Mouse (Mus musculus): ENCODE measurements around the gene Abcg1. TPM values are rescaled to one million over a fixed set of nuclear protein-coding genes. Genes with fewer than 3 reads are reported as not detected.

Abcg1 gene
- polyA plus RNA-seq, 1 experiment from 2014 or later, result 5.6 TPM

DNA sequence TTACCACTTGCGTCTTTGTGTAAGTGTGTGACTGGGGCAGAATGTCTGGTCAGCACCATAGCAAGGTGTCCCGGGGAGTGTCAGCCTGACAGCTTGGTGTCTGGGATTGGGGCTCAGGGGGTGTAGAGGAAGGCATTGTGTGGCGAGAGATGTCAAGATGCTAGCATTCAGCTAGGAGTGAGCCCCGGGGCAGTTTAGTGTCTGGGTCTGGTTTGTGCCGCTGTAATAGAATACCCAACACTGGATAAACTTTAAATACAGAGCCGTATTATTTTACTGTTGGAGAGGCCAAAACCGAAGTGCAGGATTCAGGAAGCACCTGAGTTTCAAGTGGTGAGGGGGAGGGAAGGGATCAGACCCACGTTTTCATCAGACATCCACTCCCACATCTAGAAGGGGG is 20.1 kb upstream of the Abcg1 start:
- Histone ChIP-seq H3K4me3 (ENCODE audit: low read length) (no peak overlapping the region), H3K27ac (ENCODE audit: low read length) (no peak overlapping the region), H3K4me2 (ENCODE audit: low read depth, low read length) (no peak overlapping the region), H3K9me3 (ENCODE audit: control insufficient read depth, low read length) (no peaks in the 10 kb centered on the region), H3K36me3 (ENCODE audit: control insufficient read depth, insufficient read depth, low read length) (no peaks in the 10 kb centered on the region), H3K4me1 (ENCODE audit: control insufficient read depth, insufficient read depth, low read length) (no peaks in the 10 kb centered on the region), H3K27me3 (replicated peaks; ENCODE audit: control insufficient read depth, insufficient read depth, low read length) (no peaks in the 10 kb centered on the region), H3K9ac (ENCODE audit: low read depth, low read length) (no peak overlapping the region)
- WGBS, result 73% methylated on average over 8 of the region's 8 CpGs
- ATAC-seq, result no peak

DNA sequence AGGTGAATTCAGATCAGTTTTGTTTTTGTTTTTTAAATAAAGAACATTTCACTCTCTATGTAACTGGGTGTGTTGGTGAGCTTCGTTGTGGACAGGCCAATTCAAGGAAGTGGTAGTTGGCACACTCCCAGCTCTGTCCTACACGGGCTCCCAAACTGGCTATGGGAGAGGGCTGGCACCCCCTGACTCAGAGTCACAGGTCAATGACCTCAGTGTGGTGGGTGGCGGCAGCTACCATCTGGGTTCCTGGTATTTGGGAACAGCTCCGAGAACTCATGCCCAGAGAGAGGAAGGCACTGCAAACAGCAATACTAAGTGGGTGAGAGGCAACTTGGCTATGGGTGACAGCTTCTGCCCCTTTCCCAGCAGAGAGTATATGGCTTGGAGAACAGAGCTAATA is 19.1 kb upstream of the Abcg1 start:
- 68% methylated on average over 4 of the region's 4 CpGs for WGBS
- no peaks in the 10 kb centered on the region for H3K27me3 ChIP-seq (replicated peaks; ENCODE audit: control insufficient read depth, insufficient read depth, low read length)

DNA sequence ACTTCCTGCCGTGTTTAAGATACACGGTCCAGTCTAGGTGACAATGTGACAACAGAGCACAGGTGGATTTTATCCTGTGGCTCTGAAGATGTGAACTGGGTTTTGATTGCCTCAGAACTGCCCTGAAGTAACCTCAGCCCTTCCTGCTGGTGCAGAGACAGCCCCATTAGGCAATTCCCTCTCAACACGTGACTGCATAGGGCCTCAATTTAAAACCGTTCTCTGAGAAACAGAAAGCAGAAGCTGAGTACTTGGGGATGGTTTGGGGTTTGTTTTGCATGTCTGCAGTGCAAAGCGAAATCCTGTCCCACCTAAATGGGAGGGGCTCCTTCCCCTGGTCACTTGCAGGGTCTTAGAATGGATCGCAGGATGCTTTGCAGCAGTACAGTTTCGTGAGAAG is 17.8 kb upstream of the Abcg1 start:
- Histone ChIP-seq H3K9ac (ENCODE audit: low read depth, low read length) (no peak overlapping the region), H3K9me3 (ENCODE audit: control insufficient read depth, low read length) (no peaks in the 10 kb centered on the region), H3K4me1 (ENCODE audit: control insufficient read depth, insufficient read depth, low read length) (no peaks in the 10 kb centered on the region), H3K4me2 (ENCODE audit: low read depth, low read length) (no peak overlapping the region), H3K27me3 (replicated peaks; ENCODE audit: control insufficient read depth, insufficient read depth, low read length) (no peaks in the 10 kb centered on the region), H3K36me3 (ENCODE audit: control insufficient read depth, insufficient read depth, low read length) (no peaks in the 10 kb centered on the region), H3K27ac (ENCODE audit: low read length) (no peak overlapping the region), H3K4me3 (ENCODE audit: low read length) (no peak overlapping the region)
- ATAC-seq, result no peak
- 52% methylated on average over 7 of the region's 7 CpGs for WGBS

More for the DNA sequence above, 19.1 kb upstream of the Abcg1 start:
- no peak overlapping the region for H3K9ac ChIP-seq (ENCODE audit: low read depth, low read length)
- H3K4me2 ChIP-seq (ENCODE audit: low read depth, low read length), result no peak overlapping the region
- no peaks in the 10 kb centered on the region for H3K9me3 ChIP-seq (ENCODE audit: control insufficient read depth, low read length)
- H3K36me3 ChIP-seq (ENCODE audit: control insufficient read depth, insufficient read depth, low read length), result no peaks in the 10 kb centered on the region
- H3K4me3 ChIP-seq (ENCODE audit: low read length), result no peak overlapping the region
- H3K27ac ChIP-seq (ENCODE audit: low read length), result no peak overlapping the region
- no peak for ATAC-seq
- no peaks in the 10 kb centered on the region for H3K4me1 ChIP-seq (ENCODE audit: control insufficient read depth, insufficient read depth, low read length)

DNA sequence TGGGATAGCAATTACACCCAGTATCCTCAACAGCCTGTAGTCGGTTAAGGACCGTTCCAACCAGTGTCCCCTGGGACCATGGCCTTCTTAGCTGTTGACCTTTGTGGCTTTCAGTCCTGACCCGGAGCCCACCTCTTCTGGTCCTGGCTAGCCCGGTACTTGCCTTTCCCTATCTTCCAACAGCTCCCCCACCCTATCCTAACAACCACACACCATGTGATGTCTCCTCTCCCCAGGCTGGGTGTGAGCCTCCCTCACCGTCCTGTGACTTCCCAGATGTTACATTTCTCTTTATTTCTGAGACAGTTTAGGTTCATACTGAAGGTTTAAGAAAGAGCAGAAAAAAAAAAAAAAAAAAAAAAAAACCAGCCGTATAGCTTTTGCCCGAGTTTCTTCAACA is 17.1 kb upstream of the Abcg1 start:
- Histone ChIP-seq H3K27me3 (replicated peaks; ENCODE audit: control insufficient read depth, insufficient read depth, low read length) (no peaks in the 10 kb centered on the region), H3K27ac (ENCODE audit: low read length) (no peak overlapping the region), H3K9me3 (ENCODE audit: control insufficient read depth, low read length) (no peaks in the 10 kb centered on the region), H3K4me3 (ENCODE audit: low read length) (no peak overlapping the region), H3K4me2 (ENCODE audit: low read depth, low read length) (no peak overlapping the region), H3K36me3 (ENCODE audit: control insufficient read depth, insufficient read depth, low read length) (no peaks in the 10 kb centered on the region), H3K9ac (ENCODE audit: low read depth, low read length) (no peak overlapping the region), H3K4me1 (ENCODE audit: control insufficient read depth, insufficient read depth, low read length) (no peaks in the 10 kb centered on the region)
- WGBS, result 76% methylated on average over 7 of the region's 7 CpGs
- no peak for ATAC-seq

DNA sequence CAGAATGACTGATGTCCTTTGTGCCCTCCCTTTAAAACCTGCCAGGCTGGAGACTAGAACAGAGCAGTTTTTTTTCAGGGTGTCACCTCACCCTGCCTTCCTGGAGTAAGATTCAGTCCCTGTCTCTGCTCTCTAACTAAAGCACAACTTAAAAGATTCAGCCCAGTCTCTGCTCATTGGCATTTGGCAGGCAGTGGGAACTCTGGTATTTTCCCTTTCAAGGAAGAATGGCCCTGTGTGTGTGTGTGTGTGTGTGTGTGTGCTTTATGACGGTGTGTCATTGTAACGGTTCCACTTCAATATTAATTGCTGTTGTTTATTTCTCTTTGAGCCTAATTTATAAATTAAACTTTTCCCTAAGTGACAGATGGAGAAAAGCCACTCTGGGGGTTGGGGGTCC is 14.7 kb upstream of the Abcg1 start:
- Histone ChIP-seq H3K36me3 (ENCODE audit: control insufficient read depth, insufficient read depth, low read length) (no peaks in the 10 kb centered on the region), H3K4me2 (ENCODE audit: low read depth, low read length) (no peak overlapping the region), H3K4me1 (ENCODE audit: control insufficient read depth, insufficient read depth, low read length) (no peaks in the 10 kb centered on the region), H3K27me3 (replicated peaks; ENCODE audit: control insufficient read depth, insufficient read depth, low read length) (no peaks in the 10 kb centered on the region), H3K9me3 (ENCODE audit: control insufficient read depth, low read length) (no peaks in the 10 kb centered on the region), H3K9ac (ENCODE audit: low read depth, low read length) (no peak overlapping the region), H3K27ac (ENCODE audit: low read length) (no peak overlapping the region), H3K4me3 (ENCODE audit: low read length) (no peak overlapping the region)
- ATAC-seq, result no peak
- 56% methylated on average over 2 of the region's 2 CpGs for WGBS

DNA sequence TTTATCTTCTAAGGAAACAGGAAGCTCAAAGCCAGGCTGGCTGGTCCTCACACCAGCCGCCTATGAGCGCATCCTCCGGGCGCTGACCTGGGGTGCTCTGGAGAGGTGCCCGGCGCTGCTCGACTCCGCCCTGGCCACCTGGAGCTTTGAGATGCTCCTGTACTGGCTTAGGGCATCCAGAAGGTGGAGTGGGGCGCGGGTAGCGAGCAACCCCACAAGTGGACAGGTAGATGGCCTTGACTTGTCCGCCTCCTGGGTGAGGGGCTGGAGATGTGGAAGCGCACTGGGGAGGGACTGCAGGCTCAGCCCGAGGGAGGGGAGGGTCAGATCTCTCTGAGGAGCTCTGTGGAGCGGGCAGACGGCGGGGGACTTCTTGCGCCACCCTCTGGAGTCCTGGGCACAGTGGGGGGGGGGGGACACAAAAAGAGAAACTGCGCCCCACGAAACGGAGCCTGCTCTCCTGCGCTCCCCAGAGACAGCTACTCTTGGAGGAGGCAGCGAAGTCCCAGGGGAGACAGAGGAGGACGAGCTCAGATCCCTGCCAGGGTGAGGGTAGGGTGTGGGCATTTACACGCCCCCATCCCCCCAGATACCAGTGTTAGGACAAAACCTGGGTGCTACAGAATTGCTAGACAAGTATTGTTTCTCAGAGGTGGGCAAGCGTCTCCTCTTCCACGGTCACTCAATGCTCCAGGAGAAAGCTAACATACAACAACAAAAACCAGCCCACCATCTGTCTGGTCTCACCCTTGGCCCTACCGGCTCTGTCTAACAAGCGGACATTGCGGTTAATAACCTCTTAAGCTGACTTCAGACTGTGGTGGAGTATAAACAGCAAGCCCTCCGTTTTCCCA is 643 bp downstream of the Abcg1 start:
- peak overlapping the region; percentile 50 for H3K9ac ChIP-seq (ENCODE audit: low read depth, low read length)
- peak overlapping the region; percentile 45 for H3K27ac ChIP-seq (ENCODE audit: low read length)
- 2% methylated on average over 30 of the region's 31 CpGs for WGBS

DNA sequence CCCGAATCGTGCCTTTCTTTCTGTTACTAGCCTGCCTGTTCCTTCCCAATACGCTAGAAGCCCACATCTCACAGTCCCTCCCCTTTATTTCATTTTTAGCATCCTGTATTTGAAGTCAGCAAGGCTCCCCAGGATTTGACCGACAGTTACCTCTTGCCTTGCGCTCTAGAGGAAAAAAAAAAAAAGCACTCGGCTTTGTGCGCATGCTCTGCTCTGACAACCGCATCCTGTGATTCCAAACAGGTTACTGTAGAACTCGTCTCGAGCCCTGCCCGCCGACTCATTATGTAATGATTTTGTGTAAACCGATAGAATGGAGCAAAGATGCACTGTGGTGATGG is 1.2 kb downstream of the Abcg1 start:
- WGBS, result under 1% methylated on average over 13 of the region's 13 CpGs
- Histone ChIP-seq H3K9ac (ENCODE audit: low read depth, low read length) (peak overlapping the region; percentile 50; the same call in 1 of the 2 replicates), H3K27ac (ENCODE audit: low read length) (no peak overlapping the region), H3K9me3 (ENCODE audit: control insufficient read depth, low read length) (peaks cover under 1% of the 10 kb centered on the region; the same call in 1 of the 2 replicates), H3K4me2 (ENCODE audit: low read depth, low read length) (peak overlapping the region; percentile 90), H3K36me3 (ENCODE audit: control insufficient read depth, insufficient read depth, low read length) (no peaks in the 10 kb centered on the region), H3K27me3 (replicated peaks; ENCODE audit: control insufficient read depth, insufficient read depth, low read length) (peaks cover 17% of the 10 kb centered on the region), H3K4me1 (ENCODE audit: control insufficient read depth, insufficient read depth, low read length) (peaks cover 12% of the 10 kb centered on the region), H3K4me3 (ENCODE audit: low read length) (peak overlapping the region; percentile 60)
- no peak for ATAC-seq

More for the DNA sequence above, 643 bp downstream of the Abcg1 start:
- Histone ChIP-seq H3K4me1 (ENCODE audit: control insufficient read depth, insufficient read depth, low read length) (peaks cover 12% of the 10 kb centered on the region), H3K27me3 (replicated peaks; ENCODE audit: control insufficient read depth, insufficient read depth, low read length) (peaks cover 17% of the 10 kb centered on the region), H3K36me3 (ENCODE audit: control insufficient read depth, insufficient read depth, low read length) (no peaks in the 10 kb centered on the region), H3K4me3 (ENCODE audit: low read length) (peak overlapping the region; percentile 60), H3K9me3 (ENCODE audit: control insufficient read depth, low read length) (peaks cover 5% of the 10 kb centered on the region; the same call in 1 of the 2 replicates), H3K4me2 (ENCODE audit: low read depth, low read length) (peak overlapping the region; percentile 90)
- ATAC-seq, result peak; percentile 49

DNA sequence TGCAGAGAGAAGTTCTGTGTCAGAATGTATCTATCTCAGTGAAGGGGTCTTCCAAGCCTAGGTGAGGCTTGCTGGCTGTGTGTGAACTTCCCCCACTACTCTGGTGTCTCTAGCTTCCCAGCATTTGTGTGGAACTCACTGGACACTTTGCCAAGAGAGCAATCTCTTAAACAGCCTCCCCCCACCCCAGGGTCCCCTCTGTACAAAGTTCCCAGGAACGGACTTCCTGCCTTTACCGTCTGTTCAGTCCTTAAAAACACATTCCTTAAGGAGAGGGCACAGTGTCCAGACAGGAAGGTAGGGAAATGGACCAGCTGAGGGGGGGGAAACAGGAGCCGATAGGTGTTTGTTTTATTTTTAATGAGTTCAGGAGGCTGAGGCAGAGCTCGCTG is 2.7 kb downstream of the Abcg1 start:
- 0 out of 2 replicates have a peak overlapping the region, but pooled peaks have one; percentile 34 for H3K27ac ChIP-seq (ENCODE audit: low read length)
- WGBS, result 54% methylated on average over 4 of the region's 4 CpGs
- H3K9me3 ChIP-seq (ENCODE audit: control insufficient read depth, low read length), result no peaks in the 10 kb centered on the region
- peaks cover 17% of the 10 kb centered on the region for H3K27me3 ChIP-seq (replicated peaks; ENCODE audit: control insufficient read depth, insufficient read depth, low read length)
- peaks cover 12% of the 10 kb centered on the region for H3K4me1 ChIP-seq (ENCODE audit: control insufficient read depth, insufficient read depth, low read length)
- H3K9ac ChIP-seq (ENCODE audit: low read depth, low read length), result no peak overlapping the region
- H3K4me2 ChIP-seq (ENCODE audit: low read depth, low read length), result no peak overlapping the region
- H3K4me3 ChIP-seq (ENCODE audit: low read length), result no peak overlapping the region
- no peaks in the 10 kb centered on the region for H3K36me3 ChIP-seq (ENCODE audit: control insufficient read depth, insufficient read depth, low read length)
- no peak for ATAC-seq

DNA sequence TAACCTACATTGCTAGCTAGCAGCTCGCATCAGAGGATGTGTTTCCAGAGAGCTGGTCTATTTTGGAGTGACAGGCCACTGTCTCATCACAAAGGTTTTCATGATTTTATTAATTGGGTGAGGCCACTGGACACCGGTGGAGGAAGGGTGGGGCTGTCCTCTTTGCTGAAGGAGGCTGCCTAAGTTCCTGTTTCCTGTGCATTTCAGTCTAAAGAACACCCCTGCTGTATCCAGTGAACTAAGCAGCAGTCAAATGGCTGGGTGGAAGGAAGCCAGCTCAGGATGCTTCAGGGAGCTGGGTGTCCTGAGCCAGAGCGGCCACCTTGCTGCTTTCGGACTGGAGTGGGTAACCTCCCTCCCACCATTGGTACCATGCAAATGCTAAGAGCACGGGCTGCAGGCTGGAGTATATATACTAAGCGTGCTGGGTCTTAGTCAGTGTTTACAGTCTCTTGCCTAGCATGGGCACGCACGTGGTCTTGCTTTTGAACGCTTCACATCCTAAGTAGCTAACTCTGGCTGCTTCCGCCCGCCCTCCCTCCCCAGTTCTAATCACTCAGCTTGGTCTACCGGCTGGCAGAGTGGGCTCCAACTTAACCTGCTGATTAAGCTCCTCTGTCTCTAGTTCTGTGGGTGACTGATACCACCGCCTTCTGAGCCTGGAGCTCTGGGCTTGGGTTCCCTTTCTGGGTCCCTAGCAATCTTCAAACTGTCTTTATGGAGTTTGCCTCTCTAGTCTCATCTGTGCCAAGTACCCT is 3.3 kb downstream of the Abcg1 start:
- ATAC-seq, result no peak
- Histone ChIP-seq H3K27ac (ENCODE audit: low read length) (no peak overlapping the region), H3K4me3 (ENCODE audit: low read length) (no peak overlapping the region), H3K4me1 (ENCODE audit: control insufficient read depth, insufficient read depth, low read length) (peaks cover 12% of the 10 kb centered on the region), H3K9ac (ENCODE audit: low read depth, low read length) (no peak overlapping the region), H3K36me3 (ENCODE audit: control insufficient read depth, insufficient read depth, low read length) (no peaks in the 10 kb centered on the region), H3K9me3 (ENCODE audit: control insufficient read depth, low read length) (no peaks in the 10 kb centered on the region), H3K27me3 (replicated peaks; ENCODE audit: control insufficient read depth, insufficient read depth, low read length) (peaks cover 17% of the 10 kb centered on the region), H3K4me2 (ENCODE audit: low read depth, low read length) (no peak overlapping the region)
- WGBS, result 59% methylated on average over 13 of the region's 13 CpGs

Measured in intestine, embryonic 16.5 days (tissue).